Mouse (Mus musculus) skeletal muscle tissue, adult 2 months (tissue): ENCODE results near the gene Nsd1.

Experiments
- DNase-seq: peaks from one replicate; pipeline ENCODE4 v3.0.0-alpha.2; 2012; ENCODE audit warnings: low read depth, low spot score

The Nsd1 gene

DNA sequence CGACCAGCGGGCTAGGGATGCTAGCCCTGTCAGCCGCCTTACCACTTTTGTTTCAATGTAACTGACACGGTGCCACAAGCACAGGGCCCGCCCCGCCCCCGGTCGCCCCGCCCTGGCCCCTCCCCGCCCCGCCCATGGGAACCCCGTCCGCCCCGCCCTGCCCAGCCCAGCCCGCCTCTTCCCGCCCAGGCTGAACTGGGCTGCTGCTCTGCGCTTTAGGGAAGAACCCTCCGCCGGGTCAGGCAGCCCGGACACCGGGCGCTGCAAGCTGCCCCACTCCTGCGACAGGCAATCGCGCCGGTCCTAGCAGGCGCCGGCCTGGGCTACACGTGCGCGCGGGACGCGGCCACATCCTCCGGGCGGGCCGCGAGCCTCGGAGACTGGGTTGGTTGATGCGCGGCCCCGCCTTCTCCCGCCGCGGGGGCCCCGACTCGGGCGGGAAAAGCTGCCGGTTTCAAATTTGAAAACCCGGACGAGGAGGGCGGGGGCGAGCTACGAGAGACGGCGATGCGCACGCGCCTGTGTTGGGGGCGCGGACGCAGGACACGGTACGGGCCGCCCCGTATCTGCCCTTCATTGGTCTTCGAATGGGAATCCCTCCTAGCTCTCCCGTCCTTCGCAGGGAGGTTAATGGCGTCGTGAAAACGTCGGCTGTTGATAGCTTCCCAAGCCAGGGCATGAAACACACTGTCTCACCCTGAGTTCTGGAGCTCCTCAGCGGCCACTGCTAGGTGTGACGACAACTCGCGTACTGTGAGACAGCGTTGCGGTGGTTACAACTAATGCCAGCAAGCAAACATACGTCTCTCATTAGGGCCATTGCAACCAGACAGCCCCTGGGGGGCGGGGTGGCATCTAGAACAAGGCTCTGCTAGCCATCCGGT is 120.3 kb downstream of the Nsd1 start, which contains the start of gene Mxd3:
Gene Mxd3, minus strand, starts transcription at position 141 of the 884 bp plus-strand sequence.
- DNase-seq, result peak; percentile 36

DNA sequence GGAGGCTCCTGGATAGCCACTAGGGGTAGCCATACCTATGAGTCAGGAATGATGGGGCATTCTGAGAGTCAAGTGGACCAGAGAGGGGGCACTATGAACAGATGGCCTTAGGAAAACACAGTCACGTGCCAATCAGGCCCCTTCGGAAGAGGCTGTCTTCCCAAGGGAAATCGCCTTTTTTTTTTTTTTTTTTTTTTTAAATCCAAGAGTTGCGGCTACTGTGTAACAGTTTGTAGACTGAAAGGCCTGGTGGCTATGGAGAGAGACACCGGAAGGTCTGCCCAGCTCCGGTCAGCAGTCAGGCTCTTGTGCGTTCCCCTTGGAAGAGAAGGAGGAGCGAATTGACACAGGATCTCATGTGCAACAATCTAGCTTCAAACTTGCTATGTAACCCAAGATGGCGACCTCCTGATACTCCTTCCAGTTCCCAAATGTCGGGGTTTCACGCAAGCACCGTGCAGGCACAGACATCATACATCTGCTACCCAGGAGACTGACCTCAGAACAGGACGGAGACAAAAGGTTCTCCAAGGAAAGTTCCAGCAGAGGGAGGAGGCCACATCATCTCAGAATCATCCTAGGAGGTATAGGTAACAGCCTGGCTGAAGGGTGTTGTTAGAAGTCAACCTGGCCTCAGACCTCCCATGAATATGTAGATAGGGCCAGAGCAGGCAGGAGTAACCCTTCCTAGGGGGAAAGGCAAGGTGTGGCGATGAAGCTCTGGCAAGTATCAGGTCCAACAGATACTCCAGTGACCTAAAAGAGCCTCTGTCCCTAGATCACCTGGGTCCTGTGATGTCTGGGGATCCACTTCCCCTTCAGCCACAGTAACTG is 121.2 kb downstream of the Nsd1 start:
- DNase-seq, result no peak

DNA sequence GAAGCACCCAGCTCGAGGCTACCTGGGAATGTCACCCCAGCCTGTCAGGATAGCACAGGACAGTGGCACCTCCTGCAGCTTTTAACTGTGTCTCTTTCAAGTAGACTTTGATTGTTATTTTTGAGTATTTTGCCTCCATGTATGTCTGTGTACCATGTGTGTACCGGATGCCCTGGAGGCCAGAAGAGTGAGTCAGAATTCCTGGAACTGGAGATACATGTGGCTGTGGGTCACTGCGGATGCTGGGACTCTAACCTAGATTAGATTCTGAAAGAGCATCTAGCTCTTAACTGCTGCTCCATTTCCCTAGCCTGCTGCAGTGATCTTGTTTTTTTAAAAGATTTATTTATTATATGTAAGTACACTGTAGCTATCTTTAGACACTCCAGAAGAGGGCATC is 122.7 kb downstream of the Nsd1 start:
- DNase-seq, result no peak

DNA sequence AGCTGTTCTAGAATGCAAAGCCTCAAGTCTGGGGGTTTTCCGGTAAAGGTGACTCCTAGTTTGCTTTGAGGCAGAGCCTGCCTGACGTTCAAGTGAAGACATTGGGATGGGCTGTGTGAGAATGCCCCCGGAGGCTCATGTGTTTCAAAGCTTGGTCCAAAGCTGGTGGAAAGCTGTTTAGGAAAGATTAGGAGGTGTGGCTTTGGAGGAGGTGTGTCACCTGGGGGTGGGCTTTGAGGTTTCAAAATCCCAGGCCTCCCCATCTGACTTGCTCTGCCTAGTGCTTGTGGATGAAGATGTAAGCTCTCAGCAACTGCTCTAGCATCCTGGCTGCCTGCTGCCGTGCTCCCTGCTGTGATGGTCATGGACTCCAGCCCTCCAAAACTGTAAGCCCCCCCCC is 126.1 kb downstream of the Nsd1 start:
- DNase-seq, result no peak

DNA sequence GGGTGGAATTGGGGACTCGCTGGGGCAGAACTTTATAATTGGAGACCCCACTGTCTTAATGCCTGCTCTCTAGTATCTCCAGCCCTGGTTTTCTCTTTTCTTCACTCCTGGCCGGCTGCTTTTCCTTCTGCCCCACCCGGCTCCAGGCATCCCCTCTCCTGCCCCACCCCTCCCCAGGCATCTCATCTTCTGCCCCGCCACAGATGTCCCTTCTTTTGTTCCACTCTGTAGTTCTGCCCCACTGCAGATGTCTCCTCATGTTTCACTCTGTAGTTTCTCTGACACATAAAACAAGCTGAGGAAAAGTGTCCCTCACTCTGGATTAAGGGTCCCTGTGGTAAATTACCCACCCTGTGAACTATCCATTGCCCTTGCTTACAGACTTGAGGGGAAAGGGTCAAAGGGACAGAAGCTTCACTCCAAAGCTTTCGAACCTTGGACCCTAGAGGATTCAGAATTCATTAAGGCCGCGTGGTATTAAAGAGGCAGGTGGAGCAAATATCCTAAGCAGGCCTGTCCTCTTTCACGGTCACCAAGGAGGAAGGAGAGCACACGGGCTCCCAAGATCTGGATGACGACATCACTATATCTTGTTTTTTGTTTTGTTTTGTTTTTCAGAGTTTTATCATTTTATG is 127.9 kb downstream of the Nsd1 start:
- DNase-seq, result no peak

DNA sequence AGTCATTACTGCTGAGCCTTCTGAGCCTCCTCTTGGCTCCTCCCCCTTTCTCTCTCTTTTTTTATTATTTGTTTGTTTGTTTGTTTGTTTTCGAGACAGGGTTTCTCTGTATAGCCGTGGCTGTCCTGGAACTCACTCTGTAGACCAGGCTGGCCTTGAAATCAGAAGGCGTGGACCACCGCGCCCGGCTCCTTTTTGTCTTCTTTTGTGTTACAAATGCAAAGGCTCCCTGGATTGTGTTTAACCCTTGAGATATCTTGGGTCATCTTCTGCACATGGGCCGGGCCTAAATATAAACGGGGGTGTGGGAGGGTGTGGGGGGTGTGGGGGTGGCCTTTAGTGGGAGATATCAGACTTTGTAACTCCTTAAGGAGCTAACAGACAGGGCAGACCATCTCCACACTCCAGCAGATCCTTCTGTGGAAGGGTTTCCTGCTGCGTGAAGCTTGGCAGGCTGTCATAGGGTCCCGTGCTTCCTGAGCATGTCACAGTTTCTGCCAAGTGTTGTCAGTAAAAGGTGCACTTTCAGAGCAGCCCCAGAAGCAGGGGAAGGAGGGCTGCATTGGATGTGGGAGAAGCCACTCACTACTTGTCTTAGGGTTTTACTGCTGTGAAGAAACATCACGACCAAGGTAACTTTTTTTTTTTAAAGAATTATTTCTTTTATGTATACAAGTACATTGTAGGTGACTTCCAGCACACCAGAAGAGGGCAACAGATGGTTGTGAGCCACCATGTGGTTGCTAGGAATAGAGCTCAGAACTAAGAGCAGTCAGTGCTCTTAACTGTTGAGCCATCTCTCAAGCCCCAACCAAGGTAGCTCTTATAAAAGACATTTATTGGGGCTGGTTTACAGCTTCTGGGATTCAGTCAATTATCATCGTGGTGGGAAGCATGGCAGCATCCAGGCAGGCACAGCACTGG is 128.8 kb downstream of the Nsd1 start:
- DNase-seq, result no peak

DNA sequence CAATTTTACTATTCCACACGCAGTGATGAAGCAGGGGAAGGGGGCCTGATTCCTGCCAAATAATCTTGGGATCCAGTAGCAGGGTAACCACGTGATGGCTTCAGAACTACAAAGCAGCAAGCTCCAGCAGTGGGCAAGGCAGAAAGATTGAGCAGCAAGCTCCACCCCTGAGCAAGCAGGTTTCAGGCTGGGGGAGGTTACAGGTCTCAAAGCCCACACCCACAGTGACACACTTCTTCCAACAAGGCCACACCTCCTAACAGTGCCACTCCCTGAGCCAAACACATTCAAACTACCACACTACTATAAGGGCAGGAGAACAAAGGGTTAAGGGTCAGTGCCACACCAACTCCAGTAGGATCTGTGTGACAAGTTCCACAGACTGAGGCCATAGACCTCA is 129.7 kb downstream of the Nsd1 start:
- DNase-seq, result no peak

DNA sequence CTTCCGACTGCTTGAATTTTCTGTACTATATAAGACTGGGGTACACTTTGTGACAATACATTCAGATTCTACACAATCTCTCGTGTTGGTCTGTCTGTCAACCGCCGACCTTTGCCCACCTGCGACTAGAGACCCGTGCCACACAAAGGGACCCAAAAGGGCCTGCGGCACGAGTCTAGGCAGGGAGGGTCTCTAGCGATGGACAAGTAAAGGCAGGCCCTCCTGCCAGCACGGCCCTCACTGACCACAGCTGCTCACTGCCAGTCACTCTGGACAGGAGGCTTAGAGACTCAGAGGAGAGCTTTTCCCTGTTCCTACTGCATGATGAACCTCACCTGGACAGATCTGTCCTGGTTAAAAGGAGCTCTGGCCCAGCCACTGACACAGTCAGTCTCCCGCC is 132.9 kb downstream of the Nsd1 start:
- DNase-seq, result no peak

DNA sequence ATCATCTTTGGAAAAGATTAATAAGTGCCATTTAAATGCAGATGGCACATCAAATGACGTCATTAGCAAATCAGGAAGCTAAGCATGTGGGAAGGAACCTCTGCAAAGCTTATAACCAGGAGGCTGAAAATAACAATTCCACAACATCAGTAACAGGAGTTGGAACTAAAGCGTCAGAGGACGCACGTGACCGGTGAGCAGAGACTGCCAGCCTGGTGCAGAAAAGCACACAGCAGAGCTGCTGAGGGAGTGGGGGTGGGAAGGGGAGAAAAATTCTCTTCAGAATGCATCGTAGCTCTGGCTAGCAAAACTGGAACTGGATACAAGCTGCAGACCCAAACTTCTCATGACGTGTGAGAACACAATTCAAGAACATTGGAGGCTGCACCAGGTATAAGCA is 134.7 kb downstream of the Nsd1 start:
- no peak for DNase-seq

DNA sequence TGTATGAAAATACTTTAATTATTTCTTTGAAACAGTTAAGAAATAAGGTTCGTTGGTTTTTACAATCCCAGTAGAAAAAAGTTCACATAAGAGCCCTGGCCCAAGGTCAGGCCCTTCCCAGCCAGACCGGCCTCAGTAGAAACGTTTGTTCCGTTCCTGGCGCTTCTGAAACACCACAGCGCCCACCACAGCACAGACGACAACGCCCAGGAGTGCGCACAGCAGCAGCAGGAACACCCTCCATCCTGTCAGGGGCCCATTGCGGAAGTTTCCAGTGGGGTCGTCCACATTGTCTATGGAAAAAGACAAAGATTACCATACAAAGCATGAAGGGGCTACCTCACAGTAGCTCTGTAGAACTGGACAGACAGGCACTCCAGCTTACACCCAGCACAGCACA is 137.2 kb downstream of the Nsd1 start:
- no peak for DNase-seq

DNA sequence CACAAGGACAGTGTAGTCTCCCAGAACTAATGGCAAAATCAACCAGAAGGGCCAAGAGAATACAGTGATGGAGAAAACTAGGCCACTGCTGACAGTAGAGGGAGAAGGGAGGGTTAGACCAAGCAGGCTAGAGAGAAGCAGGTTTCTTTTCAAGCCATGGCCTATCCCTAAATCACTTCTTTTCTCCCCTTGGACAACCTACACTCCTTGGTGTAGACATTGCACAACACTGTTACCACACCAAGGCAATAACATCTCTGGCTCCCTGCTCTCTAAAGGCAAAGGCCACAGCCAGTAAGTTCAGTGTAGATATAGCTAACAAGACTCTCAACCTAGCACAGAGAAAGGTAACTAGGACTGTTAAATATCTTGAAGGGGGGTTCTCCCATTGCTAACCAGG is 151.6 kb downstream of the Nsd1 start:
- DNase-seq, result no peak

DNA sequence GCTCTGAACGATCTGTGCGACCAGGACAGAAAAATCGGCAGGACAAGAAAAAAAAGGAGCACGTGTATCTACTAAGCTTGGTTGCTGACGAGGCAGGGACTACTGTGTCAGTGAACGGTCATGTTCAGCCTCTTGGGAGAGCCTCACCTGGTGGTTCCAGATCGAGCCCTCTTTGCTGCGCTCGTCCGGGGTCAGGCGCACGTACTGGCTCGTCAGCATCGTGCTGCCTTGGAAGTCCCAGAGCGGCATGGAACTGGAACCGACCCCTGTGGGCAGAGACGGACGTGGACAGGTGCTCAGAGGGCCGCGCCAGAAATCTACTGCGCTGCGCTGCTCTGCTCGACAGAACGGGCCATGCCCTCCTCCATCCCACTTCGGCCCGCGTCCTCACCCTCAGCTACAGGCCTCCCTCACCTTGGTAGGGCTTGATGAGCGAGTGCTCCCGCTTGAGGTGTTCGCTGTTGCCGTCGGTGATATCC is 152.4 kb downstream of the Nsd1 start:
- DNase-seq, result peak; percentile 35

DNA sequence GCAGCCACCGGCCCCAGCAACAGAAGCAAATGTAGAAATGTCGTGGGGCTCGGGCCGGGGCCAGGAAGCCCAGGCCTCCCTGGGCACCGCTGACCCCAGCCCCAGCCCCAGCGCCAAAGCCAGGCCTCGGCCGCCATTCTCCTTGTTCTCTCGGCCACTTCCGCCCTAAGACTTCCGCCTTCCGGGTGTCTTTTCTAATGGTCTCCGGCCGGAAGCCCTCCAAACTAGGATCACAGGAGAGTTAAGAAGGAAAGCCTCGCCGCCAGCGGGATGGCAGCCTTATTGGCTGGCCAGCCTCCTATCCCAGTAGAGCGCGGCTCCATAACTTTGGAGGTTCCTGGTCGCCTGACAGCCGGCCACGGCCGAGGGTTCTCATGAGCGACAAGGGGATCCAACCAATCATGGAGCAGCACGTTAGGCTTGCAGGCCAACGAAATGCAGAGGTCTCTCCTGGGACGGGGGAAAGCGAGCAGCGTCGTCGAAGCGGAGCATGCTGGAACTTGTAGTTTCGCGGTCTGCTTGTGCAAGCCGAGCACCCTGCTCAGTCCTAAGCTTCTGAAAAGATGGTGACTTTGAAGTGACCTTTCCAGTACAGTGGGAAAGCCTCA is 153.0 kb downstream of the Nsd1 start, which contains the start of gene Lman2:
Gene Lman2, minus strand, starts transcription at position 331 of the 608 bp plus-strand sequence.
- DNase-seq, result peak; percentile 98
